Mouse (Mus musculus): ENCODE data around the gene Hydin.

DNA sequence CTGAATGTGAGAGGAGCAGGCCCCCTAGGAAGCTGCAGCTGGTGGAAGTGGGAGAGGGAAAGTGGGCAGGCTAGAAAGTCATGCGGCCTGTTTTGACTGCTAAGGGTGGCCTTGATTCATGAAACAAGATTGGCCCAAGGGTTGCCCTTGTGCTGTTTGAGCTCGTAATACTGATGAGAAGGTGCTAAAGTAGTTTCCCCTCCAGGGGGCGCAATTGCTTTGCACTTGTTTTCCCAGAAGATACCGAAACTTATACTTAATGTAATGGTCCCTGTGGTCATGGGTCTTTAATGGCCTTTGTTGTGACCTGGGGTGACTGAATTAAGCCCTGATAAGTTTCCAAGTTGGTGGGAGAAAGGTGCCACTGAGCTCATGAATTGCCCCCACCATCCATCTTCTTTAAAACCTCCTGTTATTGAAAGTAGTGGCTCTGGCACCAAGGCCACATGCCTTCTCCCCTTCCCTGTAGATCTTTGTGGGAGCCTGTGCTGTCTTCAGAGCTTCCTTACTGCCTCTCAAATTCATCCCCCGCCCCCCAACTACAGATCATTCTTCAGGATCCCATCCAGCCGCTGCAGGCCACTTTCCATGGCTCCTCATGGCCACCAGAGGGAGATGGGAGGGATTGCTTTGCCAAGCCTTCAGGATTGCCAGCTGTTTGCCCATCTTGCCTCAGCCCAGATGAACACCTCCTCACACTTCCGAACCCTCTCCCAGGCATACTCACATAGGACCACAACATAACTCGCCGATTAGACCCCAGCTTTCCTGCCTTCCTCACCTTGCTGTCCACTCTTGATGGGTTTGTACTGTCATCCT lies 362.7 kb downstream of the Hydin start:
- peak; percentile 53 for TF ChIP-seq CTCF (IDR thresholded peaks at IDR 0.05; ENCODE audit: low read depth, low read length)
- TF ChIP-seq GATA1 (IDR thresholded peaks at IDR 0.05; ENCODE audit: borderline replicate concordance, low read length) = no peak
